Mouse (Mus musculus) E14TG2a.4 (cell line): ENCODE measurements around the gene Kif17.

Source experiments
- CTCF ChIP-seq: conservative IDR thresholded peaks from 2 replicates; pipeline ENCODE4 v1.5.1; 2014; ENCODE audit warnings: low read length
- NANOG ChIP-seq: IDR thresholded peaks from 2 replicates; pipeline ENCODE4 v1.6.1; 2014; ENCODE audit warnings: borderline replicate concordance, low read length, mixed read lengths
- POU5F1 ChIP-seq: IDR thresholded peaks from 2 replicates; pipeline ENCODE4 v1.6.1; 2014; ENCODE audit warnings: low read length, borderline replicate concordance

DNA sequence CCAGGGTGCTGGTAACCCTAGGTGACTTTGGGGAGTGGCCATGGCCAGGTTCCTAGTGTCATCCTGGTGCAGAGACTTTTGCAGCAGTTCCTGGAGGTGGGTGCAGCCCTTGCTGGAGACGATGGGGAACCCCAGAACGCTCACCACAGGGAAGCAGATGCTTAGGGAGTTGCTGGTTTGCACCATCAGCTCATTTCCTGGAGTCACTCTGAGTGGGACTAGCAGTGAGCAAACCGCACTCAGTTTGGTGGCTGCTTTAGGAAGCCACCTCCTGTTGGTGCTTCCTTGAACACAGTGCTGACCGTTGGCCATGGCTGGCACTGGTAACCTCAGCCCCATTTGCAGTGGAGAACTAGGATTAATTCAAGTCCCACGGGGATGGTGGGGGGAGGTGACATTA is 9.2 kb downstream of the Kif17 start:
- no peak for TF ChIP-seq CTCF
- TF ChIP-seq NANOG = no peak
- TF ChIP-seq POU5F1 = no peak
